Mouse (Mus musculus) forebrain, postnatal 0 days (tissue): Measurements from ENCODE around the gene Hist2h2be. TPM values are rescaled to one million over a fixed set of nuclear protein-coding genes. Genes with fewer than 3 reads are reported as not detected.
"Not testable (repeated sequence)": the region's sequence is repeated elsewhere in the genome, so short reads cannot be mapped to it uniquely, and the experiment has no call there.

Source experiments
- ATAC-seq: fragments of 200-750 bp; cut with Nextera tagmentation; 2 replicates; pipeline ENCODE4 v1.8.0; 2017; ENCODE audit warnings: mild to moderate bottlenecking, moderate library complexity
- DNase-seq: peaks from one replicate; pipeline ENCODE4 v3.0.0-alpha.2; 2015
- H3K27ac ChIP-seq: fragments of 300-500 bp; sonication (generic); 2 replicates; pipeline ENCODE4 v1.5.1; 2014; ENCODE audit warnings: low read depth, mild to moderate bottlenecking, antibody characterized with exemption, low read length, moderate library complexity, mixed read lengths
- H3K27me3 ChIP-seq: fragments of 300-500 bp; sonication (generic); 2 replicates; pipeline ENCODE4 v1.6.1; 2014; ENCODE audit warnings: mild to moderate bottlenecking, low read length, mixed read lengths; ENCODE audit not compliant: insufficient read depth
- H3K36me3 ChIP-seq: fragments of 300-500 bp; sonication (generic); 2 replicates; pipeline ENCODE4 v1.6.1; 2014; ENCODE audit warnings: mild to moderate bottlenecking, moderate library complexity; ENCODE audit not compliant: insufficient read depth
- H3K4me1 ChIP-seq: fragments of 300-500 bp; sonication (generic); 2 replicates; pipeline ENCODE4 v1.6.1; 2014; ENCODE audit warnings: antibody characterized with exemption; ENCODE audit not compliant: insufficient read depth
- H3K4me2 ChIP-seq: fragments of 300-500 bp; sonication (generic); 2 replicates; pipeline ENCODE4 v1.6.1; 2014; ENCODE audit warnings: low read depth, mild to moderate bottlenecking, moderate library complexity
- H3K4me3 ChIP-seq: fragments of 300-500 bp; sonication (generic); 2 replicates; pipeline ENCODE4 v1.5.1; 2014; ENCODE audit warnings: low read depth, low read length, mixed read lengths
- H3K9ac ChIP-seq: fragments of 300-500 bp; sonication (generic); 2 replicates; pipeline ENCODE4 v1.6.1; 2014; ENCODE audit warnings: mild to moderate bottlenecking
- H3K9me3 ChIP-seq: fragments of 300-500 bp; sonication (generic); 2 replicates; pipeline ENCODE4 v1.6.1; 2016; ENCODE audit warnings: low read length
- CTCF ChIP-seq: sonication (generic); IDR thresholded peaks from 2 replicates; pipeline ENCODE4 v1.5.1; 2016; ENCODE audit warnings: antibody characterized with exemption, control low read depth, low read depth
- WGBS: fragments of 180-500 bp; shearing (Covaris S2); extraction: QIAGEN DNeasy Blood & Tissue Kit; methylation state at CpG from one replicate; pipeline ENCODE4 v1.1.7; 2014; 5-methylcytosine and 5-hydroxymethylcytosine counted together
- polyA plus RNA-seq: library from polyadenylated mRNA; unstranded; fragments of >200 nt; fragmentation: Nextera tagmentation; extraction: Ambion mirVana; gene quantifications from 2 replicates; pipeline ENCODE4 v1.2.1, GENCODE M21; 2015
- total RNA-seq: library from RNA; depleted of rRNA; stranded (reverse); fragments of >200 nt; gene quantifications from 2 replicates; pipeline ENCODE4 v1.2.3, GENCODE M21; 2014

Hist2h2be gene
- total and polyA plus RNA-seq, 2 experiments from 2014 or later: 3.6 to 12.2 TPM

DNA sequence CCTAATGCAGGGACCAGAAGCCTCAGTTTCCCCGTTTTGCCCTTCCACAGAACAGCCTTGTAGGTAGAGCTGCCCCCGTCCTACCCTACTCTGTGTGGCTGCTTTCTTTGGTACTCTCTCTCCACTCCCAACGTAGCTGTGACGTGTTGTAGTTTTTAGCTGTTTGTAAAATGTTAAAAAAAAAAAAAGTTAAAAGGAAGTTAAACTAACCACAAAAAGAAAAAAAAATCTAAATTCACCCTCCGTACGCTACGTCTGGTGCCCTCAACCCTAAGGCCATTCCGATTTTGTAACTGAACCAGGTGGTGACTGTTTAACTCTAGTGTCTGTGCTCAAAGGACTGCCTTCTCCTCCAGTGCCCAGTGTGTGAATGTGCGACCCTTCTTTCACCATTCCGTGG is 26.0 kb upstream of the Hist2h2be start:
- no peak for ATAC-seq

DNA sequence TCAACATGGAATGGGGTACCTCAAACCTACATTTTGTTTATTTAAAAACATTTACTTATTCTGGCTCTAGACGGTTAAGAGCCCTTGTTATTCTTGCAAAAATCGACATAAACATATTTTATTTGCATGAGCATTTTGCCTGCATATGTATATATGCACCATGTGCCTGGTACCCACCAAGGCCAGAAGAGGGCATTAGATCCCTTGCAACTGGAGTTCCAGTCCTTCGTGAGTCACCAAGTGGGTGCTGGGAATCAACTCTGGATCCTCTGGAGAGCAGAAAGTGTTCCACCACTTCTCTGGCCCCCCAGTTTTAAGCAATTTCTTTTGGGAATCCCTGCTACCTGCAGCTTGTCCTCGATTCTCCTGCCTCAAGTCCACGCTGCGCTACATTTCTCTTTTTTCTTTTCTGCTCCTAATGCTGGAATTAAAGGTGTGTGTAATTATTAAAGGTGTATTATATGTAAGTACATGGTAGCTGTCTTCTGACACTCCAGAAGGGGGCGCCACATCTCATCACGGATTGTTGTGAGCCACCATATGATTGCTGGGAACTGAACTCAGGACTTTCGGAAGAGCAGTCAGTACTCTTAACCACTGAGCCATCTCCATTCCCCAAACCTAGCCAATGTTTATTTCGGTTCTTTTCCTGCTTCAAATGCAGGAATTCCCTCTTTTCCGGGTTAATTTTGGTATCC is 25.2 kb upstream of the Hist2h2be start:
- Histone ChIP-seq H3K27ac (no peak overlapping the region), H3K4me3 (no peak overlapping the region), H3K27me3 (no peaks in the 10 kb centered on the region), H3K4me1 (peaks cover 4% of the 10 kb centered on the region), H3K36me3 (peaks cover 34% of the 10 kb centered on the region), H3K9me3 (no peaks in the 10 kb centered on the region), H3K4me2 (no peak overlapping the region), H3K9ac (no peak overlapping the region)
- 94% methylated on average over 11 of the region's 11 CpGs for WGBS
- TF ChIP-seq CTCF: peak; percentile 53
- DNase-seq (no peak), ATAC-seq (no peak)

More for the DNA sequence above, 26.0 kb upstream of the Hist2h2be start:
- H3K27ac ChIP-seq: no peak overlapping the region
- no peak for TF ChIP-seq CTCF
- no peaks in the 10 kb centered on the region for H3K9me3 ChIP-seq
- DNase-seq: no peak
- H3K9ac ChIP-seq: no peak overlapping the region
- H3K4me2 ChIP-seq: no peak overlapping the region
- no peak overlapping the region for H3K4me3 ChIP-seq
- H3K4me1 ChIP-seq: peaks cover 4% of the 10 kb centered on the region
- peaks cover 42% of the 10 kb centered on the region for H3K36me3 ChIP-seq
- 93% methylated on average over 10 of the region's 10 CpGs for WGBS
- no peaks in the 10 kb centered on the region for H3K27me3 ChIP-seq

DNA sequence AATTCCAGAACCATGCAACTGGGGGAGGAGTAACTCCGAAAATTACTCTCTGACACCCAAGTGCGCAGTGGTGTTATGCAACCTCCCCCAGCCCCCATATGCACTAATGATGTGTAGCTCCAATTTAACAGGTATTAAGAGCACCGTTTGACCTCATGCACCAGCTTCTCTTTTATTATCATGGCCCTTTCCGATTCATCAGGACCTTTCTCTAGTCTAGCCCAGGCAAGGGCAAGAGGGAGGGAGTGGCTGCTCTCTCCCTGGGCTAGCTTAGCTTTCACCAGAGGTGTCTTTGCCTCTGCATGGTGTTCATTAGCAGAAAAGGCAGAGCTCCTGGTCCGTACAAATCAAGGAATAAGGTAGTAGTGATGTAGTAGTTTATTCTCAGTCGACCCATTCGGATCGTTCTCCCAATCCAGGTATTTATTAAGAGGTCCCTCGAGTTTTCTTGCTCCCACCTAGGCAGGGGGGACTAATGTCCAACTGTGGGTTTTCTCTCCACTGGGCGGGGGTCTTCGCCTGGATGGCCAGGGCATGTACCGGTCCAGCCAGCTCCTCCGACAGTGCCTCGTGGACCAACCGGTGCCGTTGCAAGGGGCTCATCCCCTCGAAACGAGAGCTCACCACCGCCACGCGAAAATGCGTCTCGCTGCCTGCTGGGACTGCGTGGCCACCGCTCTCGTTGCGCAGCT is 24.3 kb upstream of the Hist2h2be start:
- H3K27me3 ChIP-seq: no peaks in the 10 kb centered on the region
- peaks cover 4% of the 10 kb centered on the region for H3K4me1 ChIP-seq
- peak; percentile 30 for DNase-seq
- H3K9ac ChIP-seq: peak overlapping the region; percentile 84
- TF ChIP-seq CTCF: no peak
- H3K4me2 ChIP-seq: peak overlapping the region; percentile 91
- no peaks in the 10 kb centered on the region for H3K9me3 ChIP-seq
- peak overlapping the region; percentile 56 for H3K4me3 ChIP-seq
- H3K36me3 ChIP-seq: peaks cover 26% of the 10 kb centered on the region
- H3K27ac ChIP-seq: peak overlapping the region; percentile 97
- no peak for ATAC-seq
- 19% methylated on average over 27 of the region's 27 CpGs for WGBS

DNA sequence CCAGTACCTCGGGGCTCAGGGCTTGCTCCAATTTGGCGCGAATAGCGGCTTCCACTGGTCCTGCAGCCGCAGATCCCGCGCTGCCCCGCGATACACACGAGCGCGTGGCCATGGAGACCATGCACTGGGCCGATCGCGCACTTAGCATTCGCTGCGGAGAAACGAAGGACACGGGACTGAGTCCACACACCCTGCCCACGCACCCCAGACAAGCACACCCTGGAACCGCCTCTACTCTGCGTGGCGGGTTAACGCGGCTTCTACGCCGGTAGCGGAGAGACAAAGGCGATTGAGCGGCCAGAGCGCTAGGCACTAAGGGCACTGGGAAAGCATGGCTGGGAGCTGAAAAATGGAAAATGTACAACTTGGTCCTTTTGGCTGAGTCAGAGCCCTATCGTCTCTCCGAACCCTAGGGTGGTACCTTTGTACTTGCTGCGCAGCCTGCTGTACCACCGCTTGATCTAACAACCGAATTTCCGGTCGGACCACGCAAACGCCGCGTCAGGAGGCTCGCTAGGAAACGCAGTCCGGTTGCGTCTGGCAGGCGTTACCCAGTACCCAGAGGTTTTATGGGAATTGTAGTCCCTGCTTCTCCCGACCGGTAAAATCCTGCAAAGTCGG is 23.7 kb upstream of the Hist2h2be start:
- H3K9ac ChIP-seq: peak overlapping the region; percentile 84
- peak overlapping the region; percentile 56 for H3K4me3 ChIP-seq
- DNase-seq (peak; percentile 96), ATAC-seq (peak; percentile 95)
- peaks cover 24% of the 10 kb centered on the region for H3K36me3 ChIP-seq
- peak overlapping the region; percentile 91 for H3K4me2 ChIP-seq
- peaks cover 4% of the 10 kb centered on the region for H3K4me1 ChIP-seq
- H3K27ac ChIP-seq: peak overlapping the region; percentile 97
- TF ChIP-seq CTCF: peak; percentile 50; the same call in 1 of the 2 replicates
- no peaks in the 10 kb centered on the region for H3K27me3 ChIP-seq
- H3K9me3 ChIP-seq: no peaks in the 10 kb centered on the region
- WGBS: under 1% methylated on average over 50 of the region's 50 CpGs

DNA sequence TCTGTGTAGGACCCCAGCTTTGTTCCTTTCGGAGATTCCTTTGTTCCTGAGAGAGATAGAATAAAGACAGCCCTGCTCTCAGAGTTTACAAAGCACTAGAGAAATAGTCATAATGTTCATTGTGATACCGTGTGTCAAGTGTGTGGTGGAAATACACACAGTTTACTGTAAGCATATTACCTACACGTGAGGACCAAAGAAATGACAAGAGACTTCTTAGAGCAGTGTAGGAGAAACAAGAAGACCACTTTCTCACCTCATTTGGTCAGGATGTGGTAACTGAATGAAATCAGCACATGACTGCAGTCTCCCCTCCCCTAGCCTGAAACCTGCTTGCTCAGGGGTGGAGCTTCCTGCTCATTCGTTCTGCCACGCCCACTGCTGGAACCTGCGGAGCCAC is 22.7 kb upstream of the Hist2h2be start:
- no peaks in the 10 kb centered on the region for H3K9me3 ChIP-seq
- peak overlapping the region; percentile 91 for H3K4me2 ChIP-seq
- 3% methylated on average over 6 of the region's 6 CpGs for WGBS
- H3K36me3 ChIP-seq: peaks cover 17% of the 10 kb centered on the region
- ATAC-seq (no peak), DNase-seq (no peak)
- H3K4me1 ChIP-seq: peaks cover 4% of the 10 kb centered on the region
- H3K27me3 ChIP-seq: no peaks in the 10 kb centered on the region
- H3K9ac ChIP-seq: peak overlapping the region; percentile 84
- H3K27ac ChIP-seq: peak overlapping the region; percentile 97
- no peak for TF ChIP-seq CTCF
- H3K4me3 ChIP-seq: peak overlapping the region; percentile 56

DNA sequence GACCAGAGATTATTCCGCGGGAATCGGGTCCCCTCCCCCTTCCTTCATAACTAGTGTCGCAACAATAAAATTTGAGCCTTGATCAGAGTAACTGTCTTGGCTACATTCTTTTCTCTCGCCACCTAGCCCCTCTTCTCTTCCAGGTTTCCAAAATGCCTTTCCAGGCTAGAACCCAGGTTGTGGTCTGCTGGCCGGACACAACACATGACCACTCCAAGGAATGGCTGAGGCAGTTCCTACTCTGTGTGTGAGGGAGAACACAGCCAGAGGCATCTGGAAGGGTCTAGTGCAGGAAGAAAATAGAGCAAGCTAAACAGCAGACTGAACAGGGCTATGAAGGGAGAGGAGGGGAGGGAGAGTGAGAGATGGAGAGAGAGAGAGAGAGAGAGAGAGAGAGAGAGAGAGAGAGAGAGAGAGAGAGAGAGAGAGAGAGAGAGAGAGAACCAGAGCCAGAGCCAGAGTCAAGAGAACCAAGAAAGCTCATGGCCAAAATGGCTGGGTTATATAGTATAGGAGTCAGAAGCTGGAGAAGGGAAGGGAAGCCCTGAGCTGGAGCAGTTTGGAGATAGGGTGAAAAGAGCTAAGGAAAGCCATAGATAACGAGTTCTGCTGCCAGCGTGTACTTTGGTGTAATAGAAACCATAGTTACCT is 22.2 kb upstream of the Hist2h2be start:
- H3K9me3 ChIP-seq, H3K27ac ChIP-seq, H3K4me1 ChIP-seq, H3K4me3 ChIP-seq, DNase-seq, H3K27me3 ChIP-seq, H3K9ac ChIP-seq, ATAC-seq: not testable (repeated sequence)
- H3K4me2 ChIP-seq: peak overlapping the region; percentile 91
- peaks cover 11% of the 10 kb centered on the region for H3K36me3 ChIP-seq
- whole genome bisulfite sequencing: 32% methylated on average over 7 of the region's 8 CpGs
